Comparison of ENCODE assay signal across 25 mouse cellular contexts in genomic region chr11:98696454-98697216, GRCm38 (mm10). TPM values are rescaled to one million over a fixed set of nuclear protein-coding genes. Genes with fewer than 3 reads are reported as not detected.
DNase-seq lines count a peak whose midpoint lies in the region; TF ChIP-seq lines count a peak whose summit lies in the region.
"Had no signal": no experiment of that assay in that cellular context is flagged by ENCODE, and none has a peak within 500 bp of the region (broad histone marks: within the 10 kb centered on the region; RNA-seq: fewer than 3 reads in every experiment).

No protein-coding gene starts in this region.

- H3ac ChIP-seq in myocyte (ENCODE audit: control insufficient read depth, insufficient read length): no peak overlapping the region

- H3K4me2 ChIP-seq in myocyte (ENCODE audit: low read depth): no peak overlapping the region
- H3K4me2 ChIP-seq: embryonic facial prominence, embryonic 15.5 days; limb, embryonic 12.5 days; liver, embryonic 12.5 days had no signal

- peak; percentile 19 for DNase-seq in gastrocnemius, postnatal 14 days
- DNase-seq in gastrocnemius, adult 18-20 months (ENCODE audit: low spot score): no peak
- DNase-seq in kidney, adult 9 months: peak; percentile 36
- no peak for DNase-seq in kidney, adult 18-20 months
- peak; percentile 49 for DNase-seq in ovary, postnatal 36 days (ENCODE audit: low spot score)
- DNase-seq in ovary, postnatal 10 days (ENCODE audit: low spot score): no peak
- no peak for DNase-seq in MN1 (ENCODE audit: low spot score)
- DNase-seq: adrenal gland, adult 8-10 months; cerebellum, adult 9-10 months; forebrain, postnatal 0 days; lung, adult 2 months; lung, postnatal 36 days; right cerebral cortex, adult 18-20 months; spleen, adult 18-20 months; thymus, postnatal 36 days had no signal

- no peak overlapping the region for H3K4me3 ChIP-seq in myocyte
- H3K4me3 ChIP-seq: embryonic facial prominence, embryonic 15.5 days; forebrain, embryonic 10.5 days; limb, embryonic 12.5 days; liver, embryonic 12.5 days had no signal

- peaks cover 18% of the 10 kb centered on the region for H3K36me3 ChIP-seq in myocyte (ENCODE audit: control insufficient read depth, insufficient read depth)

- TF ChIP-seq POLR2A in myocyte (IDR thresholded peaks at IDR 0.05; ENCODE audit: insufficient read length, low read depth): no peak

- H3K27me3 ChIP-seq in myocyte (ENCODE audit: control insufficient read depth, insufficient read depth, insufficient read length): no peaks in the 10 kb centered on the region
- H3K27me3 ChIP-seq: embryonic facial prominence, embryonic 15.5 days had no signal

- intact Hi-C loops in gastrocnemius, postnatal 14 days (cut with DNase I; ENCODE audit: low total_unique reads): loop anchor here (5.0 kb wide), 1 partner anchor 91 kb away; no protein-coding TSS in a partner anchor

- no peaks in the 10 kb centered on the region for H3K79me2 ChIP-seq in myocyte (ENCODE audit: control insufficient read depth, insufficient read depth)

TF ChIP-seq in myocyte, 11 proteins besides CTCF, POLR2A, EP300 and RAD21:
- peak; percentile 11 for TF ChIP-seq POLR2AphosphoS2 (IDR thresholded peaks at IDR 0.05; ENCODE audit: insufficient read length, low read depth)
- TF ChIP-seq USF1 (IDR thresholded peaks at IDR 0.05; ENCODE audit: low read depth): no peak

RNA-seq across cellular contexts. Expression of gene Csf3, which starts 4.4 kb away (rescaled TPM):
- total RNA-seq in gastrocnemius, postnatal 14 days (2021): not detected
- not detected for total RNA-seq in gastrocnemius, adult 18-20 months (2021)
- polyA plus RNA-seq in myocyte (2012; fragmentation: generic; extraction: Trizol): not detected
- total RNA-seq: adrenal gland, adult 8-10 months; forebrain, postnatal 0 days; hematopoietic stem cell, adult 5-6 weeks; megakaryocyte-erythroid progenitor cell, adult 5-6 weeks; midbrain, postnatal 0 days had no signal
- polyA plus RNA-seq: forebrain, embryonic 10.5 days; forebrain, postnatal 0 days; hindbrain, embryonic 16.5 days; limb, embryonic 12.5 days; liver, embryonic 12.5 days; lung, adult 2 months; midbrain, postnatal 0 days; neural tube, embryonic 11.5 days had no signal

RNA-seq across cellular contexts. Expression of gene Psmd3, which starts 14.3 kb away (rescaled TPM):
- 10 to 100 TPM; 89.2 to 91.4 TPM for total RNA-seq in gastrocnemius, postnatal 14 days (2021)
- total RNA-seq in gastrocnemius, adult 18-20 months (2021): 100 to 1,000 TPM; 105 to 106 TPM
- 250 TPM for polyA plus RNA-seq in myocyte (2012; fragmentation: generic; extraction: Trizol)

RNA-seq across cellular contexts. Expression of gene Gsdma, which starts 32.5 kb away (rescaled TPM):
- total RNA-seq in gastrocnemius, postnatal 14 days (2021): under 1 TPM in 1 of 2 experiments, not detected in 1; 0.11 TPM
- under 1 TPM; 0.83 to 0.89 TPM for total RNA-seq in gastrocnemius, adult 18-20 months (2021)
- 0.04 TPM for polyA plus RNA-seq in myocyte (2012; fragmentation: generic; extraction: Trizol)
- total RNA-seq: adrenal gland, adult 8-10 months; forebrain, postnatal 0 days; hematopoietic stem cell, adult 5-6 weeks had no signal
- polyA plus RNA-seq: forebrain, embryonic 10.5 days; limb, embryonic 12.5 days; liver, embryonic 12.5 days; midbrain, postnatal 0 days; neural tube, embryonic 11.5 days had no signal

RNA-seq across cellular contexts. Expression of gene Med24, which starts 32.6 kb away (rescaled TPM):
- 10 to 100 TPM; 40.3 to 42.0 TPM for total RNA-seq in gastrocnemius, postnatal 14 days (2021)
- 10 to 100 TPM; 48.1 to 53.3 TPM for total RNA-seq in gastrocnemius, adult 18-20 months (2021)
- 32.5 TPM for polyA plus RNA-seq in myocyte (2012; fragmentation: generic; extraction: Trizol)

RNA-seq across cellular contexts. Expression of gene Thra, which starts 43.8 kb away (rescaled TPM):
- total RNA-seq in gastrocnemius, postnatal 14 days (2021): 100 to 1,000 TPM in 1 of 2 experiments, 10 to 100 TPM in 1; 91.8 to 106 TPM
- total RNA-seq in gastrocnemius, adult 18-20 months (2021): 10 to 100 TPM; 78.3 to 85.2 TPM
- polyA plus RNA-seq in myocyte (2012; fragmentation: generic; extraction: Trizol): 68.9 TPM

Comparison
In these comparisons a context has a peak if more than half of its experiments do, and no peak if none do; other contexts are left out.
1. DNase-seq: peak in gastrocnemius, postnatal 14 days (single experiment), kidney, adult 9 months (single experiment) and ovary, postnatal 36 days (single experiment); none in gastrocnemius, adult 18-20 months (single experiment), kidney, adult 18-20 months (single experiment), ovary, postnatal 10 days (single experiment) and MN1 (single experiment).